Mouse (Mus musculus): ENCODE data around the gene Mroh9.

DNA sequence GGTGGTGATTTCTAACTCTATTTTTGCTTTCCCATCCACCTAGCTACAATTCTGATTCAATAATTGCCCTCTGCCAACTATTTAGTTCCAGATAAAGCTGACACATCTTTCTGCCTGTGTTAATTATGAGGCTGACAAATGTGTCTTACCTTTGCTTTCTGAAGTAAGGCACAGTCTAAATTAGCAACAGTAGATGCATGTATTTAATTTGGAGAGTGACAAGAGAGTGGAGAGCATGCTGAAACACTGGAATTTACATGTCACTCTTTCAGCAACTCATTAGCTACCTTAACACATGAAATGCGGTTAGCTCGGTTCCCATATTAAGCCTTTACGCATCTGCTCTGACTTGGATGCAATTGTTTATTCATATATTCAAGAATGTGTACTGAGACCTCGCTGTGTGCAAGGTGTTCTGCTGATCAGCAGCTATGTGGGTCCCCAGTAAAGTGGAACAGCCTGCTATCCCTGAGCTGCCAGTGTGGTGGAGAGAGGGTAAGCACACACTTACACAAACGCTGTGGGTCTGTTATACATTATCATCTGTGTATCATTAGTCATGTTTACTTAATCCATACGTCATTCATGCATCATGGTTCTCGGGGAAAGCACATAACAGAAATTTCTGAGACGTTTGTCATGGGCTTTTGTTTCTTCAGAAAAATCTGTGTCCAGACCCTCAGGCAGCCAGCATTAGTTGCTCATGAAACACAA lies 28.1 kb upstream of the Mroh9 start:
- TF ChIP-seq CTCF (IDR thresholded peaks at IDR 0.05) (no peak), EP300 (IDR thresholded peaks at IDR 0.05) (no peak)
